Mouse (Mus musculus): ENCODE measurements around the gene Ppp2r5b.

GRCm38 (mm10) chr19:6243226-6243625 is 7.6 kb upstream of the Ppp2r5b start:
- TF ChIP-seq CTCF (IDR thresholded peaks at IDR 0.05; ENCODE audit: low read depth) (no peak), EP300 (optimal IDR thresholded peaks at IDR 0.05) (no peak)

Data from stomach, postnatal 0 days (tissue).